Mouse (Mus musculus) hindbrain, embryonic 16.5 days (tissue): Measurements from ENCODE around the gene Plpp1. TPM values are rescaled to one million over a fixed set of nuclear protein-coding genes. Genes with fewer than 3 reads are reported as not detected.

Experiments
- ATAC-seq: fragments of 200-750 bp; cut with Nextera tagmentation; 2 replicates; pipeline ENCODE4 v1.8.0; 2017; ENCODE audit warnings: moderate TSS enrichment, moderate library complexity
- H3K27ac ChIP-seq: fragments of 300-500 bp; sonication (generic); 2 replicates; pipeline ENCODE4 v1.5.1; 2014; ENCODE audit warnings: low read depth, mild to moderate bottlenecking, control low read depth, low read length, moderate library complexity
- H3K27me3 ChIP-seq: fragments of 300-500 bp; sonication (generic); replicated peaks from 2 replicates; pipeline ENCODE4 v1.6.1; 2014; ENCODE audit warnings: low read length; ENCODE audit not compliant: control insufficient read depth, insufficient read depth
- H3K36me3 ChIP-seq: fragments of 300-500 bp; sonication (generic); 2 replicates; pipeline ENCODE4 v1.6.1; 2014; ENCODE audit warnings: mild to moderate bottlenecking, low read length, moderate library complexity, mixed read lengths; ENCODE audit not compliant: control insufficient read depth, insufficient read depth
- H3K4me1 ChIP-seq: fragments of 300-500 bp; sonication (generic); 2 replicates; pipeline ENCODE4 v1.6.1; 2014; ENCODE audit warnings: low read depth, low read length; ENCODE audit not compliant: control insufficient read depth, insufficient read depth
- H3K4me2 ChIP-seq: fragments of 300-500 bp; sonication (generic); 2 replicates; pipeline ENCODE4 v1.6.1; 2014; ENCODE audit warnings: mild to moderate bottlenecking, low read length, control low read depth, moderate library complexity
- H3K4me3 ChIP-seq: fragments of 300-500 bp; sonication (generic); 2 replicates; pipeline ENCODE4 v1.5.1; 2014; ENCODE audit warnings: mild to moderate bottlenecking, low read length, control low read depth, moderate library complexity
- H3K9ac ChIP-seq: fragments of 300-500 bp; sonication (generic); 2 replicates; pipeline ENCODE4 v1.6.1; 2014; ENCODE audit warnings: low read depth, mild to moderate bottlenecking, control low read depth, low read length, moderate library complexity
- H3K9me3 ChIP-seq: fragments of 300-500 bp; sonication (generic); 2 replicates; pipeline ENCODE4 v1.6.1; 2014; ENCODE audit warnings: mild to moderate bottlenecking, low read length, moderate library complexity; ENCODE audit not compliant: control insufficient read depth
- WGBS: fragments of 180-500 bp; shearing (Covaris S2); extraction: QIAGEN DNeasy Blood & Tissue Kit; methylation state at CpG from one replicate; pipeline ENCODE4 v1.1.7; 2014; 5-methylcytosine and 5-hydroxymethylcytosine counted together
- polyA plus RNA-seq: library from polyadenylated mRNA; unstranded; fragments of >200 nt; fragmentation: Nextera tagmentation; extraction: Ambion mirVana; gene quantifications from 2 replicates; pipeline ENCODE4 v1.2.1, GENCODE M21; 2015

Gene Plpp1
- polyA plus RNA-seq, 1 experiment from 2014 or later: 85.8 TPM

DNA sequence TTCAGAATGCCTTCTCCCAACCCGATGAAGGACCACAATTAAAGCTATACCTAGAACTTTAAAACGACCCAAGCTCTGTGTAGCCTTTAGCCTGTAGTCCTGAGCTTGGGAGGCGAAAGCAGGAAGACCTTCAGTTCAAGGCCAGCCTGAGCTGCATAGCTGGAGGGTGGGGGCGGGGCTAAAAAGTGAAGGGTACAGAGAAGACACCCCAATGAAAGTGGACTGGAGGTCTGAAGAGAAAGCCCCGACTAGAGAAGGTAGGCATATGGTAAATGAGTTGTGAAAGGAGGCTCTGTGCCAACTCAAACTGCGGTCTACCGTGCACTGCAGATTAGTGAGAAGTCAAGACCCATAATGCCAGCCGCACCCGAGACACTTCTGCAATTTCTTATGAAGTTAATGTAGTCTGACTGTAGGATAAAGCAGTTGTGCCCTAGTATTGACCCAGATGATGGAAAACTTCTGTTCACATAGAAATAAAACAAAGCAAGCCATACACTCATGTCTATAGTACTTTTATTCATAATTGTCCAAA, 37.1 kb downstream of the Plpp1 start:
- Histone ChIP-seq H3K4me3 (no peak overlapping the region), H3K4me2 (no peak overlapping the region), H3K9ac (no peak overlapping the region), H3K36me3 (no peaks in the 10 kb centered on the region), H3K9me3 (no peaks in the 10 kb centered on the region), H3K4me1 (peaks cover 3% of the 10 kb centered on the region), H3K27ac (no peak overlapping the region), H3K27me3 (no peaks in the 10 kb centered on the region)
- WGBS: 77% methylated on average over 9 of the region's 9 CpGs
- no peak for ATAC-seq

DNA sequence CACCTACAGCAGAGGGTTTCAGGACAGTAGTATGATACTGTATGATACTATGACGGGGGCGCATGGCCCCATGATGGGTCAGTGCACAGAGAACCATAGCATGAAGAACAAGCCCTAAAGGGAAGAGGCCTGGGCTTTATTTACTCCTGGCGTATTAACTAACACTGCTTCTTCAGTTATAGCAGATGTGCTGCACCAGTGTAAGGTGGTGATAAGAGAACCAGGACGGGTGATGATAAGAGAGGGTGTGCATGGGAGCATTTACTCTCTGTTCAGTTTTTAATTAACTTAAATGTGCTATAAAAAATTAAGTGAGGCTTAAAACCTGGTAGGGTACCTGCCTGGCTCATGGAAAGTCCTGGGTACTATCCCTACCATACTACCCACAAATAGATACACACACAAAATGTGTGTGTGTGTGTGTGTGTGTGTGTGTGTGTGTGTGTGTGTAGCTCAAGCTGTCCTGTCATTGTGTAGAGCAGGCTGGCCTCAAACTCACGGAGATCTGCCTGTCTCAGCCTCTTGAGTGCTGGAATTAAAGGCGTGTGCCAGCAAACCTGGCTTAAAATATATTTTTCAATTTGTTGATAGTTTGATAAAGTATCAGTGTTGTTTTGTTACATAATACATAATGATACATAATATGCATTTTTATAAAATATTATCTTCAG, 38.1 kb downstream of the Plpp1 start:
- no peaks in the 10 kb centered on the region for H3K36me3 ChIP-seq
- WGBS: 94% methylated on average over 6 of the region's 6 CpGs
- H3K9me3 ChIP-seq: no peaks in the 10 kb centered on the region
- no peaks in the 10 kb centered on the region for H3K27me3 ChIP-seq
- H3K4me1 ChIP-seq: peaks cover 3% of the 10 kb centered on the region
- no peak overlapping the region for H3K4me2 ChIP-seq
- H3K4me3 ChIP-seq: no peak overlapping the region
- H3K9ac ChIP-seq: no peak overlapping the region
- no peak for ATAC-seq
- no peak overlapping the region for H3K27ac ChIP-seq

DNA sequence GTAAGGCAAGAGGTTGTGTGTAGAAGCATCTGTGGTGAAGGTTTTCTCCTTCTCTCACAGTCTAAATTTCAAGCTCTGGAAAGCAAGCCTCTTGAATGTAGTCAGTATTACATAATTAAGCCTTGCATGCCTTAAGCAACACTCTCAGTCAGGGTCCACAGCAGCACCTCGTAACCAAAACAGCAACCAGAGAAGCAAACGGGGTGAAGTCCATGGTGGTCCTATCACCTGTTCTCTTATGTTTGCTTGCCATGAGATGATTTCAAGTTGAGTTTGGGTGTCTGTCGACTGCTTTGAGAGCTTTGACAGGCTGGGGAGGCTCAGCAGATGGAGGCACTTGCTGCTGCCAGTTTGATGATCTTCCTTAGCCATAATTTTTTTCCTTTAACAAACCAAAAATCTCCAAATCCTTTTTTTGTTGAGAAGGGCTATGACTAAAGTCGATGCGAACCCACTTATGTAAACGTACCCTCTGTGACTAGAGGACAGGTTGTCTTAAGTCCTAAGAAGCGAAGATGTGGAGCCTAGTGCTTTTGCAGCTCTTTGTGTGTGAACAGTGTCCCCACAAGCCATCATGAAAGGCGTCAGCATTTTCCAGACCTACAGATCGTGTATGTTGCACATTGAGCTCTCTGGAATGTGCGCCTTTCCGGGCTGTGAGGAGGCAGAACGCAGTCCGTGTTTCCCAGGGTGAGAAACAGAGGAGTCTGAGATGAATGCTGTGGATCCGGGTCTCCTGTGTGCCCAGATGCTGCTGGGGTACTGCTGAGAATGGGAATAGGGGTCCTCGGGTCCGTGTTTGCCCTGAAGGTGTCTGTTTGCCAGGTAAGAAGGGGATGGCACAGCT, 39.9 kb downstream of the Plpp1 start:
- H3K36me3 ChIP-seq: peaks cover 7% of the 10 kb centered on the region; the same call in 1 of the 2 replicates
- no peak overlapping the region for H3K4me3 ChIP-seq
- H3K9me3 ChIP-seq: no peaks in the 10 kb centered on the region
- H3K27me3 ChIP-seq: no peaks in the 10 kb centered on the region
- no peaks in the 10 kb centered on the region for H3K4me1 ChIP-seq
- ATAC-seq: no peak
- no peak overlapping the region for H3K4me2 ChIP-seq
- no peak overlapping the region for H3K27ac ChIP-seq
- 88% methylated on average over 16 of the region's 16 CpGs for WGBS
- no peak overlapping the region for H3K9ac ChIP-seq

DNA sequence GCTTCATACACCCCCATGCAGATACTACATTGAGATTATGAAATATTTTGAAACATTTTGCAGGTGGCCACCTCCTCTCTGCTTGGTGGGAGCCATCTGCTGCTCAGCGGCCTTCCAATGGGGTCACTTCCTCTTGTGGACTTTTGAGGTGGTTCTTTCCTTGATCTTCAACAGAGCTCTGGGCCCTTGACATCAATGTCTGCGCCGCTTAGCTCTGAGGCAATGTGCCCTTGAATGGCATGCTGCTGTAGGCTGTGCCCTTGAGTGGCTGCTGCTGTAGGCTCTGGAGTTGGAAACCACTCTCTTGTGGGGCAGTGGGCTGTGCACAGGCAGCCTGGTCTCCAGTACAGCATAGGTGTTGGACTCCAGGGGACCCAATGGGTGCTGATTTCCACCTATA, 45.3 kb downstream of the Plpp1 start:
- H3K9ac ChIP-seq: no peak overlapping the region
- no peaks in the 10 kb centered on the region for H3K27me3 ChIP-seq
- H3K36me3 ChIP-seq: peaks cover 7% of the 10 kb centered on the region; the same call in 1 of the 2 replicates
- no peaks in the 10 kb centered on the region for H3K9me3 ChIP-seq
- no peak overlapping the region for H3K27ac ChIP-seq
- WGBS: 92% methylated on average over 3 of the region's 3 CpGs
- ATAC-seq: no peak
- H3K4me3 ChIP-seq: no peak overlapping the region
- H3K4me1 ChIP-seq: no peaks in the 10 kb centered on the region
- no peak overlapping the region for H3K4me2 ChIP-seq

DNA sequence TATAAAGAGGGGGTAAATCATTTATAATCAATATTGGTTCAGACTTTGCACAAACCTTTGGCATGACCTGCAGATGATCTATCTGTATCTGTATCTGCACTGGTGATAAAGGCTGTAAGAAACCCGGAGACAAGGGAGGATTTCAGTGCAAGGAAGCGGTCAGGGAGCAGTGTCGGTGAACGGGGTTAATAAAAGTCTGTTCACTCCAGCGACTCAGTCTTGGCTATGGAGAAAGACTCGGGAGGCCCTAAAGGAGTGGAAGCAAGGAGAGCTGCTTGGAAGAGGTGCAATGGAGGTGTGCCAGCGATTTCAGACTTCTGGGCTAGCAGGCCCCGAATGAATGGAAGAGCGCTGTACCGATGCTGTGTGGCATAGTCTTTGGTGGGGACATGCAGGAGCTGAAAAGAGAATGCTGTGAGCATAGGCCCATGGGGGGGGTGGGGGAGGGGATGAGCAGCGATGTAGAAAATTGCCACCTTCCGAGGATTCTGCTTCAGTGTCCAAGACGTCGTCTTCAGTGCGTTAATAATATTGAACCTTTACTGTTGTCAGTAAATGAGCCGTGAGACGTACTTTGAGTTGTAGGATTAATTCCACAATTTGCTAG, 53.2 kb downstream of the Plpp1 start:
- Histone ChIP-seq H3K27me3 (no peaks in the 10 kb centered on the region), H3K9me3 (no peaks in the 10 kb centered on the region), H3K36me3 (0 out of 2 replicates have a peak, but pooled peaks cover 3% of the 10 kb centered on the region), H3K27ac (no peak overlapping the region), H3K4me3 (no peak overlapping the region), H3K4me2 (no peak overlapping the region), H3K9ac (no peak overlapping the region), H3K4me1 (peaks cover 3% of the 10 kb centered on the region; the same call in 1 of the 2 replicates)
- WGBS: 30% methylated on average over 17 of the region's 17 CpGs
- peak; percentile 40 for ATAC-seq

DNA sequence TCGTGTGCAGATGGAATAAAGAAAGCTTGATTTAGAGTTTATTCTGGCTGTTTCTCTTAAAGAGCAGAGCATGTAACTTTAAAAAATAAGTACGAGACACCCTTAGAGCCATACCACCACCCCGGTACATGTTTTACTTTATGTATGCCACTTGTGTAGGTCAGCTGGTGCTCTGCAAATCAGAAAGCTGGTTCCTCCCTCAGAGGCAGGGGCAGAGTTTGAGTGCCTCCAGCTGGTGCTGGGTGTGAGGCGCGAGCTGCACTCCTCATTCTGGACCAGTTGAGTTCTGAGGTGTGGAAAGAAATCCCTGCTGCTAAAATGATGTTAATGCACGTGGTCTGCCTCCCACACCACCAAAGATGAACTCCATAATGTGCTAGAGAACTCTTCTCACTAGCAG, 53.8 kb downstream of the Plpp1 start:
- H3K9me3 ChIP-seq: no peaks in the 10 kb centered on the region
- WGBS: 51% methylated on average over 6 of the region's 6 CpGs

DNA sequence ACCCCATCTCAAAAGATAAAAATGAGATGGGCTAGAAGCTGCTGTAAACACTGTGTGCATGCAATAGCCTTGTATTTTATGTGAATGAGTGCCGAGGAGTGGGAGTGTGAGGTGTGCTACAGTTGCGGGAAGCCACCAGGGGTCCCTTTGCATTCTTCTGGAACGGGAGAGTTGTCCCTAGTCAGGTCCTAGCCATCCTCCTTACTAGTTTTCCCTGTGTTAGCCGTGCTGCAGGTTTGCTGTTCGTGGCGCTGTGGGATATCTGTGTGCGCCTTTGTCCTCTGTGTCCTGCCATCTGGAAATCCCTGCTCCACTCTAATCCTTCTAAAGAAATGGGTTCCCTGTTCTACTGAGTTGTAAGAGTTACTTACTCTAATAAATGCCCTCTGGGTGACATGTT, 57.3 kb downstream of the Plpp1 start:
- no peak for ATAC-seq
- H3K9me3 ChIP-seq: no peaks in the 10 kb centered on the region
- H3K27me3 ChIP-seq: no peaks in the 10 kb centered on the region
- WGBS: 83% methylated on average over 7 of the region's 7 CpGs
- no peak overlapping the region for H3K4me3 ChIP-seq
- H3K4me2 ChIP-seq: no peak overlapping the region
- peaks cover 3% of the 10 kb centered on the region; the same call in 1 of the 2 replicates for H3K4me1 ChIP-seq
- 0 out of 2 replicates have a peak, but pooled peaks cover 8% of the 10 kb centered on the region for H3K36me3 ChIP-seq
- no peak overlapping the region for H3K9ac ChIP-seq
- H3K27ac ChIP-seq: no peak overlapping the region

More for the DNA sequence above, 53.8 kb downstream of the Plpp1 start:
- Histone ChIP-seq H3K36me3 (0 out of 2 replicates have a peak, but pooled peaks cover 3% of the 10 kb centered on the region), H3K9ac (no peak overlapping the region), H3K27ac (no peak overlapping the region), H3K4me2 (no peak overlapping the region), H3K27me3 (no peaks in the 10 kb centered on the region), H3K4me1 (peaks cover 3% of the 10 kb centered on the region; the same call in 1 of the 2 replicates), H3K4me3 (no peak overlapping the region)
- 0 out of 2 replicates have a peak, but pooled peaks have one; percentile 34 for ATAC-seq

DNA sequence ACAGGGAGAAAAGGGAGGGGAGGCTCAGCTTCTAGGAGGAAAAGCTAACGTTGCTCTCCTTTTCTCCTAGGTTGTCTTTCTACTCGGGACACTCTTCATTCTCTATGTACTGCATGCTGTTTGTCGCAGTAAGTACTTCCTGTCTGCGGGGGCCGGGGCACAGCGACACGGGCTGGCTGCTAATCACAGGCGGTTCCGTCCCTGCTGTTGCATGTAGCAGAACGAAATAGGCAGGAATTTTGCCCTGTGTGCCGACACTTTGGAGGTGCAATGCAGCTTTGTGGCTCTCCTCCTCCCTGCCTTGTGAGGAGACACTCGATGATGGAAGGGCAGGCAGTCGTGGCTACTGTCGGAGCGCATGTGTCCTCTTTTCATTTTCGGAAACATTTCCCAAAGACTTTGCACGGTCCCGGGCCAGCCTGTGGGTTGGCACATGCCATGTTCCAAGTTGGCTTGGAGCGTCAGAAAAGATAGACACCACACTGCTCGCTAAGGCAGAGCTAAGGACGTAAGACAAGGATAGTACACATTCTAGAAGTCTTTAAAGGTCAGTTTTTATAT, 59.1 kb downstream of the Plpp1 start:
- Histone ChIP-seq H3K9ac (no peak overlapping the region), H3K9me3 (no peaks in the 10 kb centered on the region), H3K4me3 (no peak overlapping the region), H3K4me1 (no peaks in the 10 kb centered on the region), H3K36me3 (peaks cover 11% of the 10 kb centered on the region; the same call in 1 of the 2 replicates), H3K4me2 (no peak overlapping the region), H3K27ac (no peak overlapping the region), H3K27me3 (no peaks in the 10 kb centered on the region)
- 93% methylated on average over 21 of the region's 21 CpGs for WGBS
- no peak for ATAC-seq
